Mouse (Mus musculus) ES-E14 (cell line): ENCODE results near the gene Tbc1d23. TPM values are rescaled to one million over a fixed set of nuclear protein-coding genes. Genes with fewer than 3 reads are reported as not detected.

Source experiments
- DNase-seq: peaks from one replicate; pipeline ENCODE4 v3.0.0-alpha.2; 2013; ENCODE audit warnings: low read depth, low spot score
- H3K27ac ChIP-seq: 2 replicates; pipeline ENCODE4 v1.5.1; 2012; ENCODE audit warnings: low read depth, mild to moderate bottlenecking, low read length, moderate library complexity, mixed read lengths; ENCODE audit not compliant: poor library complexity, insufficient read depth, severe bottlenecking
- H3K36me3 ChIP-seq: 2 replicates; pipeline ENCODE4 v1.6.1; 2012; ENCODE audit warnings: mild to moderate bottlenecking, low read length, moderate library complexity, mixed read lengths; ENCODE audit not compliant: control insufficient read depth, poor library complexity, insufficient read depth, severe bottlenecking
- H3K4me1 ChIP-seq, 2 experiments: fragments of 150-350 bp in 1 of 2; sonication (generic) in 1 of 2; 2 replicates each; pipeline ENCODE4 v1.6.1; 2012; ENCODE audit warnings: low read length in 2 of 2, mild to moderate bottlenecking in 1 of 2, mixed read lengths in 1 of 2; ENCODE audit not compliant: control insufficient read depth in 2 of 2, insufficient read depth in 2 of 2, poor library complexity in 1 of 2
- H3K4me3 ChIP-seq, 2 experiments: fragments of 150-350 bp in 1 of 2; sonication (generic) in 1 of 2; 2 replicates each; pipeline ENCODE4 v1.5.1; 2012; ENCODE audit warnings: low read length in 2 of 2, low read depth in 1 of 2, mild to moderate bottlenecking in 1 of 2, mixed read lengths in 1 of 2; ENCODE audit not compliant: insufficient read depth in 1 of 2, poor library complexity in 1 of 2, severe bottlenecking in 1 of 2
- H3K9ac ChIP-seq: 2 replicates; pipeline ENCODE4 v1.6.1; 2012; ENCODE audit warnings: low read depth, mild to moderate bottlenecking, low read length, mixed read lengths; ENCODE audit not compliant: poor library complexity, insufficient read depth, severe bottlenecking
- H3K9me3 ChIP-seq: fragments of 150-350 bp; sonication (generic); 2 replicates; pipeline ENCODE4 v1.6.1; 2012; ENCODE audit warnings: low read depth, mild to moderate bottlenecking, low read length; ENCODE audit not compliant: control insufficient read depth, insufficient read depth
- CHD2 ChIP-seq: IDR thresholded peaks from 2 replicates; pipeline ENCODE4 v1.6.1; 2014; ENCODE audit warnings: mild to moderate bottlenecking, low read depth, low read length, inconsistent platforms
- HCFC1 ChIP-seq: IDR thresholded peaks from 2 replicates; pipeline ENCODE4 v1.6.1; 2012; ENCODE audit warnings: low read length, inconsistent platforms, borderline replicate concordance; ENCODE audit not compliant: insufficient read depth
- MAFK ChIP-seq: IDR thresholded peaks from 2 replicates; pipeline ENCODE4 v1.6.1; 2014; ENCODE audit warnings: mild to moderate bottlenecking, low read depth, low read length, inconsistent platforms; ENCODE audit not compliant: insufficient read depth
- ZC3H11A ChIP-seq: IDR thresholded peaks from 2 replicates; pipeline ENCODE4 v1.6.1; 2012; ENCODE audit warnings: low read depth, mild to moderate bottlenecking, inconsistent platforms, low read length, borderline replicate concordance
- ZNF384 ChIP-seq: IDR thresholded peaks from 2 replicates; pipeline ENCODE4 v1.6.1; 2012; ENCODE audit warnings: low read depth, low read length, inconsistent platforms
- in situ Hi-C, 2 experiments: fragments of 600-800 bp; cut with MboI; formaldehyde crosslinking; loops; one replicate each; pipeline ENCODE4 v1.15.1; 2025; ENCODE audit warnings: low sequenced_read_pairs in 2 of 2, inconsistent platforms in 1 of 2; ENCODE audit not compliant: unreplicated experiment in 2 of 2
- total RNA-seq: library from RNA; depleted of rRNA; stranded (reverse); fragments of 300-350 nt; gene quantifications from 2 replicates; pipeline ENCODE4 v1.2.3, GENCODE M21; 2012; rRNA removed

The Tbc1d23 gene
- total RNA-seq, 1 experiment, result 31.1 TPM

GRCm38 (mm10) chr16:57126268-57126667 lies 105.0 kb downstream of the Tbc1d23 start:
- no peaks in the 10 kb centered on the region for H3K9me3 ChIP-seq
- TF ChIP-seq CHD2, result no peak
- no peak for TF ChIP-seq ZC3H11A
- TF ChIP-seq MAFK, result no peak
- TF ChIP-seq ZNF384, result peak; percentile 45; the same call in 1 of the 2 replicates
- no peak overlapping the region for H3K4me3 ChIP-seq
- H3K9ac ChIP-seq, result no peak overlapping the region
- no peak for DNase-seq
- peaks cover 3% of the 10 kb centered on the region; the same call in 1 of the 2 replicates for H3K36me3 ChIP-seq
- in situ Hi-C loops, result no loop called here
- H3K27ac ChIP-seq, result no peak overlapping the region
- peaks cover 7% of the 10 kb centered on the region in 2 experiments; a peak in 2 of 4 replicates for H3K4me1 ChIP-seq

- peak overlapping the region; percentile 92 to 95 for H3K4me3 ChIP-seq
- DNase-seq, result no peak
- peak overlapping the region; percentile 96; the same call in 1 of the 2 replicates for H3K9ac ChIP-seq
- peaks cover 2 to 3% of the 10 kb centered on the region in 2 experiments; a peak in 1 of 4 replicates for H3K4me1 ChIP-seq
- H3K27ac ChIP-seq, result no peak overlapping the region
- in situ Hi-C loops, result no loop called here
- H3K36me3 ChIP-seq, result peaks cover 3% of the 10 kb centered on the region; the same call in 1 of the 2 replicates
- TF ChIP-seq MAFK (no peak), ZC3H11A (no peak), ZNF384 (no peak), HCFC1 (no peak), CHD2 (no peak)
- no peaks in the 10 kb centered on the region for H3K9me3 ChIP-seq
These were observed 108.4 kb downstream of the Tbc1d23 start for GRCm38 (mm10) chr16:57122682-57123445.

GRCm38 (mm10) chr16:57121816-57122415 lies 109.4 kb downstream of the Tbc1d23 start:
- no peak for DNase-seq
- in situ Hi-C loops, result no loop called here
- TF ChIP-seq HCFC1 (no peak), CHD2 (no peak), ZC3H11A (no peak), MAFK (no peak), ZNF384 (no peak)
- peaks cover 3% of the 10 kb centered on the region; the same call in 1 of the 2 replicates for H3K36me3 ChIP-seq
- peak overlapping the region; percentile 96 for H3K9ac ChIP-seq
- no peaks in the 10 kb centered on the region for H3K9me3 ChIP-seq
- peaks cover 0 to 3% of the 10 kb centered on the region in 2 experiments; a peak in 1 of 4 replicates for H3K4me1 ChIP-seq
- H3K27ac ChIP-seq, result peak overlapping the region; percentile 77
- H3K4me3 ChIP-seq, result peak overlapping the region; percentile 92 to 95

- in situ Hi-C loops, result no loop called here
- Histone ChIP-seq H3K9ac (peak within 1 kb of the TSS; percentile 96), H3K27ac (peak within 1 kb of the TSS; percentile 77), H3K4me3 (peak within 1 kb of the TSS; percentile 92 to 95), H3K4me1 (peaks cover 0 to 3% of the 10 kb centered on the region in 2 experiments; a peak in 1 of 4 replicates), H3K9me3 (no peaks in the 10 kb centered on the region), H3K36me3 (peaks cover 2% of the 10 kb centered on the region; the same call in 1 of the 2 replicates)
- peak; percentile 97 for DNase-seq
- TF ChIP-seq HCFC1, result peak; percentile 74; the same call in 1 of the 2 replicates
- peak; percentile 21; the same call in 1 of the 2 replicates for TF ChIP-seq CHD2
- TF ChIP-seq ZNF384, result no peak
These were observed 110.1 kb downstream of the Tbc1d23 start, which contains the start of gene Tomm70a for GRCm38 (mm10) chr16:57120913-57121815. Tomm70a (plus strand) TSS chr16:57121703.

Other genes starting within 250 kb of the Tbc1d23 start
- gene Tmem45a2, start 160.1 kb downstream of the Tbc1d23 start, total RNA-seq, result 0.09 and 0.37 TPM in 2 replicates
- gene Tomm70a, start 109.8 kb downstream of the Tbc1d23 start, total RNA-seq, result 86.5 and 106 TPM in 2 replicates
- 62.0 and 73.1 TPM in 2 replicates for gene Nit2, start 64.2 kb downstream of the Tbc1d23 start, total RNA-seq
- 0.04 and 0.11 TPM in 2 replicates for gene Tmem30c, start 61.4 kb upstream of the Tbc1d23 start, total RNA-seq
- gene Filip1l, start 121.6 kb upstream of the Tbc1d23 start, total RNA-seq, result 1.9 and 7.4 TPM in 2 replicates